Mouse (Mus musculus) thymus, postnatal 36 days (tissue): Measurements from ENCODE around the gene Nat8f4.
"Not testable (repeated sequence)": the region's sequence is repeated elsewhere in the genome, so short reads cannot be mapped to it uniquely, and the experiment has no call there.

ENCODE experiments used
- DNase-seq, 2 experiments: peaks; one replicate each; pipeline ENCODE4 v3.0.0; 2022; ENCODE audit warnings: mixed read lengths in 2 of 2

Gene Nat8f4

DNA sequence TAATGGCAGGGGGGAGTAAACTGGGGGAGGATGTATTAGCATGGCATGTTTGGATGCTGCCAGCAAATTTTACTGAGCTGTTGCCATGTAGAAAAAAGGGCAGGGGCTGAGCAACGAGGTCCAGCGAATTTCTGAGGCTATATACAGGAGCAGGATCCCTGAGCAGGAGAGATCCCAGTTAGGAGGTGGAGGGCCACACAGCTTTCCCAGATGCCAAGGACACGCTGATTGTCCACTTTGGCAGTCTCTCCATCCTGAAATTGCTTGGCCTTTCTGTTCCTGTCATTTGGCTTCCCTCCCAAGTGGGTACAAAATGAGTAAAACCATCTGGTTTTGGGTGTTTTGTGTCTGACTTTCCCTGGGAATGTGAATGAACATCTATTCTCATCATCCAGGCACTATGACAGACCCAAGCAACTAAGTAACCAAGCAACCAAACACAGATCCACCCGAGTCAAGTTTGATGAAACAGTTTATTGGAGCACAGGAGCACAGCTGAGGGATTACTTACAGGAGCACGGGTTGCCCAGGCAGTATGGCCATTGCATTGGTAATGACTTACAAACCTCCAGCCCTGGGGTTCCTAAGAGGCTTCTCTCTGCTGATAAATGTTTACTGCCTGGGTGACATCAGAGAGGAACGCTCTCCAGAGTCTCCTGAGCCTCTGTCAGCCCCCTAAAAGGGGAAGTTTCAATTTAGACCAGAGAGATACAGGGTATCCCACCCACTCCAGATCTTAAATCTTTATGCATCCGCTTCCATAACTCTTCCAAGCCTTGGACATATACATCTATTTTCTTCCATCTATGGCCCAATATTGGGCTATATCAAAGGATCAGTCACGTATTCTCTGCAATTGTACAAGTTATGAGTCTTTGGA lies 5.8 kb downstream of the Nat8f4 start:
- DNase-seq, result not testable (repeated sequence)

DNA sequence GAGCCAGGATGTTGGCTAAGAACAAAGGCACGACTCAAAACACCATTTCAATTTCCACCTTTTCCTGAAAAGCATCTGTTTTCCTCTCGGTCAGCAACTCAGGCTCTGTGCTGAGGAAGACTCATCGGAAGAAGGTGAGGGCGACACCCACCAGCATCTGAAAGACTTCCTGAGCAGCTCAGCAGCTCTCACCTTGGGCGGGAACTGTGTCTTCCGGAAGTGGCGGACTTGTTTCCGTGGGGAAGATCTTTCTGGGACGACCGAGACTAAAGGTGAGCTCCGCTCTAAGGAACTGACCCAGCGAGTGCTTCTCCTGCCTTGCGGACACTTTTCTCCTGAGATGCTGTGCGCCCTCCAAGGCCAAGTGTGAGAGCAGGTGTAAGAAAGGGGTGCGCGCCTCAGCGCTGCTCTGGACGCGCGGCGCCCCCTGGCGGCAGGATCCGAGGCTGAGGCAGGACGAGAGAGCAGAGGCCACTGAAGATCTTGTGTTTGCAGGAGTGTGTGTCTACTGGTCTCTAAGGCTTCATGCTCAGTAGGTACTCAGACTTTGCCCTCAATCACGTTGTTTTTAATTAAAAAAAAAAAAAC lies 9.5 kb downstream of the Nat8f4 start:
- peak; percentile 12 to 22 for DNase-seq

DNA sequence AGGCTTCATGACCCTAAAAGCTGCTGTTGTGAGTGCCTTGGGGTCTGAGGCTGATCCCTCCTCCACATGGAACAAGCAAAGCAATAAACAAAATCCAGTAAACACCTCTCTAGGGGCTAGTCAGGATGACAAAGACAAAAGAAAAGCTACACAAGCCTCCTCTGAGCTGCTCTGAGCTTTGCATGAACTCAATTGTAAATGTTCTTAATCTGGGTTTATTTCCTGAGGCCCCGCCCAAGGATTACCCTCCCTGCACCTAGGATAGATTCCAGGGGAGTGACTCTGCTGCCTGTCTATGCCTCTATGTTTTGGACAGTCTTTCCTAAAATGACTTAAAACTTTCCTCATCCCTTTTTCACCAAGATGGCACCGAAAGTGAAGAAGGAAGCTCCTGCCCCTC lies 15.7 kb downstream of the Nat8f4 start:
- no peak for DNase-seq

DNA sequence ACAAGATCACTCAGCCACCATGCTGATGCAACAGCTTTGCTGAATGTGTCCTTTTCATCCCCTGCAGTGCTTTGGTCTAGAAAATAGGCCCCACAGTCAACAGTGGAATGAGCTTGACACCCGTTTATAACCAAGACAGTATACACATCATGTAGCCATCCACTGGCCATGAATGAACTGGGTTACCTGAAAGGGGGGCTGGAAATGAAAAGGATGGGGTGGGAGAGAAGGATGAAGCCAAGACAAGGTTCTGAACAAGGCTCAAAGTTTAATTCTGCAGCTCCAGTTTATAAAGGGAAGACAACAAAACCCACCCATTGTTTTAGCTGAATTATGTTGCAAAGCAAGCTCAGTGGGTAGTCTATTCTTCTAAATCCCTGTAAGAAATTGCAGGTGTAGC lies 20.4 kb downstream of the Nat8f4 start:
- DNase-seq, result no peak

DNA sequence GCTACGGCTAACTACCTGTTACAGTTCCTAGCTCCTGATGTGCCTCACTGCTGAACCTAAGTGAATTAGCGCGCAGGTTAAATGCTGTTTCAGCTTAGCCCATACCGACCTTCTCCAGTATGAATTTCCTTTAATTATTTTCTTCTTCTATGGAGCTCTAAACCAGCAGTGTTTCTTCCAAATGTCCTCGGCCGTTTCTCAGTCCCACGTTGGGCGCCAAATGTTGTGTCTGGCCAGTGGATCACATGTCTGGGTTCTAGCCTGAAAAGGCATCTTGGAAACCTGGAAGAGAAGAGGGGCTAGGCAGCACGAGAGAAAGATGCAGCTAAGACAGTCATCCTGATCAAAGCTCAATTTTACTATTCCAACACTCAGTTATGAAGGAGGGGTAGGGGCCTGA lies 21.4 kb downstream of the Nat8f4 start:
- DNase-seq, result not testable (repeated sequence)

DNA sequence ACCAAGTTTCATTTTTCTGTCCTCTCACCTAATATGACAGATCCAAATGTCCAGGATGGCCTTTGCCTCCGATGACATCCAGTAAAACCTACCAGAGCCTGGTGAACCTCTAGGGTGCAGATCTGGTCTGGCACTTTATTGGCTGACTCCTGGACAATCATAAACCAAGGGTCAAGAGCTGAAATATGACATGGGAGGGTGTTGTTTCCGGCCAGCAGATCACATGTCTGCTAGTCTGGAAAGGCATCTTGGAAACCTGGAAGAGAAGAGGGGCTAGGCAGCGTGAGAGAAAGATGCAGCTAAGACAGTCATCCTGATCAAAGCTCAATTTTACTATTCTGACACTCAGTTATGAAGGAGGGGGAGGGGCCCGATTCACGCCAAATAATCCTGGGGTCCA lies 35.7 kb downstream of the Nat8f4 start, which contains the start of gene Nat8f2:
Gene Nat8f2, minus strand, starts transcription at position 153 of the 400 bp plus-strand sequence.
- not testable (repeated sequence) for DNase-seq

DNA sequence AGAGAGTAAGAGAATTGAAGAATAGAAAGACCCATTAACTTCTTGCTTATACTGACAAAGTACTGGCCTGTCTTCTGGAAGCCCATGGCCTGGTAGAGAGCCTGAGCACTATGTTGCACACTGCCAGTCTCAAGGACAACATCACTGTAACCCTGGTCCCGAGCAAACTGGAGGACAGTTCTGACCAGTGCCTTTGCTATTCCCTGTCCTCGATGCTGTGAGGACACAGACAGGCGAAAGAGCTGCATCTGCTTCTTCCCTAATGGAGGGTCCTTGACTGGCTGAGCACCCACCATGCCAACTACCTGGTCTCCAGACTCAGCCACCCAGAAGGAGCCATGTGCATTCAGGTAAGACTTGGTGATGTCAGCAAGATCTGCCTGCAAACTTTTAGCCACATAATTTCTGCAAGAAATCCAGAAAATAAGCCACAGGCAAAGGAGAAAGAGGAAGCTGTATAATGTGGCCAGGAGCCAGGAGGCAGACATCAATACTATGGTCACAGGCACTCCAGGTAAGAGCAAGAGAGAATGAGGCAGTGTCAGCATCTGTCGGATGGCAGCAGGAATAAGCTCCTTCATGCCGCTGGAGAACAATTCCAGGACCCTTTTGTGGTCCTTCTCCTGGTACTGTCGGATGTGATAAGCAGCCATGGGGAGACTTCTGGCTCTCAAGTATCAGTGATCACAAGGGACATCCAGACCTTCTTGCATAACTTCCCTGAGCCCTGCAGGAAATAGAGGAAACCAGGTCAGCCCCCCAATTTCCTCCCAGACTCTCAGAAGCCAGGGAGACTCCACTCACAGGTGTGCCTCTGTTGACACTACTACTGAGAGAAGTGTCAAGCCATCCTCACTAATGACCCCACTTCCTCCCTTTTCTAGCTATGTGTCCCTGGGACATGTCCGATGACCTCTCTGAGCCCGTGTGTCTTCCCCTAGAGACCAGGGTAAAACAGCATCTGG lies 36.7 kb downstream of the Nat8f4 start:
- DNase-seq, result no peak

DNA sequence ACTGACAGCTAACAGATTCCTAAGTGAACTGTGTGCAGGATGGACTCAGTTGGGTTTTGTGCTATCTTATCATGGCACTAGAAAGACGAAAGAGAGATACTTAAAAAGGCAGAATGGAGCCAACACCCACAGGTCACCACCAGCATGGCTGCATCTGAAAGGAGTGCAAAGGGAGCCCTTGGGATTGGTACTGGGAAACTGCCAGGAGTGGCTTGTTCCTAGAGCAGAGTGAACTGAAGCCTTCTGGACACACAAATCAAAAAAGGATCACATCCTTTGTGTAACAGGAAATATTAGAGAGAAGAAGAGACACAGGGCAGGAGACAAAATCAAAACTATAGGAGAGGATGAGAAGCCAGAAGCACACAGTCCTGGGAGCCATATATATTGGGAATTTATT lies 37.7 kb downstream of the Nat8f4 start:
- DNase-seq, result not testable (repeated sequence)

DNA sequence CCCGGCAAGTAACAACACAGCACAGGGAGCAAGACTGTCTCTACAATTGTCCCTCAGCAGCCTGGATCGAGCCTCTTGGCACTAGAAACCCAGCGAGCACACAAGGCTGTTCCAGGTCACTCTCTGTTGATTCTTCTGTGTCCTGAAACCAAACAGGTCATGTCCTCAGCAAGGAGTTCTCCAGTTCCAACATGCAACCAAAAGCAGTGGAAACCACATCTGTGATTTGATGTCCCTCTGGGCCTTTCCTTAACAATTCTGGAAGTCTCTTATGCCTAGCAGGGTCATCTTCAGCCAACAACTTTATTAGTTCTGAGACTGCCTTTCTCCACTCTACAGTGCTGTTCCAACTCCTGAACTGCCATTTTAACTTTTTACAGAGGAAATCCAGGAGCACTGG lies 38.5 kb downstream of the Nat8f4 start:
- not testable (repeated sequence) for DNase-seq

DNA sequence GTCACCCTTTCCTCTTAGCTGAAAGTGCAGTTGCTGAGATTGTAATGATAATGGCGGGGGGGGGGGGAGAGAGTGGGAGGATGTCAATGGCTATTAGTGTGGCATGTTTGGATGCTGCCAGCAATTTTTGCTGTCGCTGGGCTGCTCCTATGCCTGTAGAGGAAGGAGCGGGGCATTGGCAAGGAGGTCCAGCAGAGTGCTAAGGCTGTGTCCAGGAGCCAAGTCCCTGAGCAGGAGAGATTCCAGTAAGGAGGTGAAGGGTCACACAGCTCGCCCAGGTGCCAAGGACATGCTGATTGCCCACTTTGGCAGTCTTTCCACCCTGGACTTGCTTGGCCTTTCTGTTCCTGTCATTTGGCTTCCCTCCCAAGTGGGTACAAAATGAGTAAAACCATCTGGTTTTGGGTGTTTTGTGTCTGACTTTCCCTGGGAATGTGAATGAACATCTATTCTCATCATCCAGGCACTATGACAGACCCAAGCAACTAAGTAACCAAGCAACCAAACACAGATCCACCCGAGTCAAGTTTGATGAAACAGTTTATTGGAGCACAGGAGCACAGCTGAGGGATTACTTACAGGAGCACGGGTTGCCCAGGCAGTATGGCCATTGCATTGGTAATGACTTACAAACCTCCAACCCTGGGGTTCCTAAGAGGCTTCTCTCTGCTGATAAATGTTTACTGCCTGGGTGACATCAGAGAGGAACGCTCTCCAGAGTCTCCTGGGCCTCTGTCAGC lies 39.6 kb downstream of the Nat8f4 start:
- DNase-seq, result not testable (repeated sequence)

DNA sequence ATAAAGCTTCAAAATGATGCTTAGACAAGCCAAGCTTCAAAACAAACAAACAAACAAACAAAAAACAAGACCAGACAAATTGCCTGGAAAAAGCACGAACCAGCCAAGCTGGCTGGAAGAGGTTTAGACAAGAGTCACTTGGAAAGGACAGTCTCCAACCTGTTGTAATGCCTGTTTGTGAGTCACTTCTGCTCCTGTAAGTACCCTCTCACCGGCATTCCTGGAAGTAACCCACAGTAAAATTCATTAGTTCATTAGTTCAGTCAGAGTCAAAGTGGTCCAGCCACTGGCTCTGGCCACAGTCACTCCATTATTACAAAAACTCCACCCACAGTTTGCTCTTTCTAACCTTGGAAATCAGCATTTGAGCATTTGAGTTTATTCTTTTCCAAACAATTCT lies 40.8 kb downstream of the Nat8f4 start:
- no peak for DNase-seq

DNA sequence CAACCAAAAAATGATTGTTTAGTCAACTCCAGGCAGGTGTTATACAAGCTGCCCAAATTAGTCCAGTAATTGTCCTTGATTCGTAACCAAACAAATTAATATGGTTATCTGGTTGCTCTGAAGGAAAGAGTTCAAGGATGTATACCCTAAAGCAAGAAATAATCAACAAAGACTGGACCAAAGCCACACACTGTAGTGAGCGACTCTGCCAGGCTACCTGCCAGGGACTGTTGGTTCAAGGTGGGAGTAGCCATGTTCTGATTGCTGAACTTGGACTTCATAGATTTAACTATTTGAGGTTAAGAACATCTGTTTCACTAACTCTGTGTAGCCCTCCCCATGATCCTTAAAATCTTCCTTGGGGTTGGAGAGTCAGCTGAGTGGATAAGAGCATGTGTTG lies 41.5 kb downstream of the Nat8f4 start:
- DNase-seq, result no peak

DNA sequence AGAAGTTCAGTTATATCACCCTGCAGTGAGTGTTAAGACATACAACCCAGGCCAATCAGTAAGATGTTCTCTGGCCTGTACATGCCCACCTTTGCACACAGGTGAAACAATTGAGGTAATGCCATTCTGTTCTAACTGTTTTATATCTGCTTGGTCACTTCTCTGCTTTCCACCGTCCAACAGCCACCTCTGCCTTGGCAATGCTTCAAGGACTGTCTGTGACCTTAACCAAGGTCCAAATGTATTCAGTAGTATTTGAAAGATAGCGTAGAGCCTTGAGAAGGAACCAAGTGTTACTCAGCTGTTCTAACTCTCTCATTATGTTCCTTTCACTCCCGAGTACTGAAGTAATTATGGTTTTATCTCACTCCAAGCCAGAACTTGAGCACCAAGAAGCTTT lies 42.1 kb downstream of the Nat8f4 start:
- no peak for DNase-seq

DNA sequence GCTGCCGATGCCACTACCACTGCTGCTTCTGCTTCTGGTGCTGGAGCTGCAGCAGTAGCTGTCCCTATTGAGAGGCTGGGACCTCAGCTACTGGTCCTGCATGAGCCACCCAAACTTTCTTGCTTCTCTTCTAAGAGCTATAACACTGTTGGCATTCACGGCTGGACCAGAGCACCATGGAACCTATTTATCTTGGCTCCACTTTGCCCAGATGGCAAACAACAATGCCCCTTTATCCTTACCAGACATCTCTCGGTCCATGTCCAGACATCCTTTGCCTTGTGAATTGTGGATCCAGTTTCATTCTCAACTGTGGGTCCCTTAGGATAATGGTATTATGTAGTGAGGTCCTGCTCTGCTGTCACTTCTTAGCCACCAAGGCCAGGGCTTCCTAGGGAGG lies 43.4 kb downstream of the Nat8f4 start:
- no peak for DNase-seq

DNA sequence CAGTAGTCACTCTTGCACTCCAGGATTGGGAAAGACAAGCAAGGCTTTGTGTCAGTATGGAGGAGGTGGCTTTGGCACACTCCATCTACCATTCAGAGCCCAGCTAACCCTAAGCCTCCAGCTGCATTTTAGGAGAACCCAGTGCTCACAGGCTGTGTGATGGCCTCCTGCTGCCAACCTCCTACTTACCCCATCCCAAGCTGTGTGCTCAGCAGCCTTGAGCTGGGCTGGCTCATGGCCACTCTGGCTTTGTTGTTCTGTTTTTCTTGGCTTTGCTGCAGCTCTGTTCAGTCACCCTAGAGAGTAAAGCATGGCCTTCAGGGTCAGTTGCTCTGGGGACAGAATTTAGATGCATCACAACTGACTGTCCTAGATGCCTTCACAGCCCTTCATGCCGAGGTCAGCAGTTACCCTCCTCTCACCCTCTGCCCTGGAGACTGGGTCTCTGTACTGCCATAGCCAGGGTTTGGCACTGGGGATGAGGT lies 48.4 kb downstream of the Nat8f4 start:
- no peak for DNase-seq

DNA sequence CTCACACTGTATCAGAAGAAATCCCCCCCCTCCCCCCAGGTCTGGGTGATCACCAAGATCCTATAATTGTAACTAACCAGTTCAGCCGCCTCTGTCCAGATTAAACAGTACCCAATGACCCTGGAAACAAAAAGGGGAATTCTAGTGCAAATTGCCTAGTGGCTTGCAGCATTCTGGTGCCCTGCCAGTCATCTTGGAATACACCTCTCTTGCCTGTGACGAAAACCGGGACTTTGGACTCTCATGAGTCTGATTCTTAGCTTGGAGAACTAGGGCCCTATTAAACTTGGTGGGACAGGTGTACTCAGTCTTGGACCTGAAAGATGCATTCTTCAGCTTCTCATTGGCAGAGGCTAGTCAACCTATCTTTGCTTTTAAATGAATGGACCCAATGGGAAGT lies 51.2 kb downstream of the Nat8f4 start:
- DNase-seq, result no peak

DNA sequence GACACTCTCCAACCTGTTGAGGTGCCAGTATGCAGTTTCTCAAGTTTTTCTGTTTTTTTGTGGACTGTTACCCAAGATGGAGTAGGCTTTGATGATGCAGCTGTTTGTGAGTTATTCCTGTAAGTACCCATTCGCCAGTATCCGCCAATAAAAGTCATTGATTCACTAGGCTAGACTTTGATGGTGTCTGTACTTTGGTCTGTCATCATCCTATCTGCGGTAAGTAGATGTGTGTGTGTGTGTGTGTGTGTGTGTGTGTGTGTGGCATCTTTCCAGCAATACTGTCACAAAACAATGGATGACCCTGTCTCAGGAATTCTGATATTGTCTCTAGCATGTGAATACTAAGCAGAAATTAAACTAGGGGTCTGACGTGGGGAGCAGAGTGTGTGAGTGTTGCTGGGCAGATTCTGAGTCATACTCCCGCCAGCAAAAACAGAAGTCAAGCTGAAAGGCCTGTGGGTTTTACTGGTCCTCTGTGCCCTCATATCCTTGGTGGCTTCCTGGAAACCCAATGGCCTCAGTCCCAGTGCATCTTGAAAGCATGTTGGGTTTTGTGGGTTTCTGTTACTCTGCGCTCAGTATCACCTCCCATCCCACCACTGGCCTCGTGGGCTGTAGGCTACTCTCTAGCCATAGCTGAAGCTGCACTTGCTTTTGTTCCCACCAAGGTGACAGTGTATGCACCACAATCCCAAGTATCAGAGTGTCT lies 53.5 kb downstream of the Nat8f4 start:
- DNase-seq, result no peak

DNA sequence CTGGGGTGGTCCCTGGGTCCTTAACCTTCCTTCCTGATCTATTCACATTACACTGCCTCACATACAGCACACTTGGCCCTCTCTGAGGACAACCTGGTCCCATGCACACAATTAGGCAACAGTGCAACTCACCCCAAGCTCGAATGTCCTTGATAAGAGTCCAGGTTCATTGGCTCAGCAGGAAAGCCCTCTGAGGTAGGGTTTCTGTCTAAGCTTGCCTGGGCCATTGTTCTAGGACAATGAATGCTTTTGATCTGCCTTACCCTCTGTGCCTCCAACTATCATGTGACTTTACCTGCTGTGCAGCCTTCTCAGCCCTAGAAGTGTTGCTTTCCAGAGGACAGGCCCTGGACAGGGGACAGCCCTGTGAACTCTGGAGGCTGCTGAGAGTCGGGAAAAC lies 55.4 kb downstream of the Nat8f4 start:
- no peak for DNase-seq
